Mouse (Mus musculus): Measurements from ENCODE around the gene Defb19.

DNA sequence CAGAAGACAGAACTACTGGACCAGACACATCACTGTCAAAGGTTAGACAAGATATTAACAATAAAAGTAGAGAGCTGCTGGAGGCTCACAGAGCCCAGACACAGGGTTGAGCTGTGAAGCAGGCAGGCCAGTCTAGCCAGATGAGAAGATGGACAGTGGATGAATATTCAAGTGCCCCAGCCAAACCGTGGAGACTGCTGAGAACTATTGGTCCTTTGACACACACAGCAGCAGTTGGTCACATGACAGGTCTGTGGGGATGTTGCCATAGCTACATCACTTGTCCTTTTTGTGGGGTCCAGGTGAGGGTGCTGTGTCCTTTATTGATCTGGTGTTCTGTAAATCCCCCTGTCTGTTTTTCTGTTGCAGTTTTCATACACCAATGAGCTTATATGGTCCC lies 45.1 kb upstream of the Defb19 start:
- TF ChIP-seq CTCF (IDR thresholded peaks at IDR 0.05; ENCODE audit: low read depth) (no peak), EP300 (IDR thresholded peaks at IDR 0.05; ENCODE audit: low read depth) (no peak)

Measured in liver, embryonic 14.5 days (tissue).